Mouse (Mus musculus) MEL (cell line): ENCODE measurements around the gene 6820408C15Rik. TPM values are rescaled to one million over a fixed set of nuclear protein-coding genes. Genes with fewer than 3 reads are reported as not detected.

Experiments
- DNase-seq: peaks from one replicate; pipeline ENCODE4 v3.0.0; 2011; ENCODE audit warnings: low read depth, low spot score
- H3K27ac ChIP-seq: 2 replicates; pipeline ENCODE4 v1.5.1; 2012; ENCODE audit warnings: low read depth, mild to moderate bottlenecking, control low read depth, low read length, moderate library complexity; ENCODE audit not compliant: control insufficient read depth
- H3K27me3 ChIP-seq, 2 experiments: fragments of 150-350 bp in 1 of 2; sonication (generic) in 1 of 2; 2 replicates each; pipeline ENCODE4 v1.6.1; 2012; ENCODE audit warnings: low read length in 2 of 2, mild to moderate bottlenecking in 2 of 2, improper control_type of control experiment in 1 of 2, moderate library complexity in 1 of 2; ENCODE audit not compliant: insufficient read depth in 2 of 2, control insufficient read depth in 1 of 2
- H3K36me3 ChIP-seq, 2 experiments: 2 replicates each; pipeline ENCODE4 v1.6.1; 2012 to 2014; ENCODE audit warnings: low read length in 2 of 2, improper control_type of control experiment in 1 of 2, inconsistent platforms in 1 of 2, mild to moderate bottlenecking in 1 of 2; ENCODE audit not compliant: insufficient read depth in 2 of 2, control insufficient read depth in 1 of 2
- H3K4me1 ChIP-seq, 2 experiments: fragments of 150-350 bp in 1 of 2; sonication (generic) in 1 of 2; 2 replicates each; pipeline ENCODE4 v1.6.1; 2012; ENCODE audit warnings: low read length in 2 of 2, improper control_type of control experiment in 1 of 2, mild to moderate bottlenecking in 1 of 2; ENCODE audit not compliant: insufficient read depth in 2 of 2, control insufficient read depth in 1 of 2
- H3K4me3 ChIP-seq, 2 experiments: fragments of 150-350 bp in 1 of 2; sonication (generic) in 1 of 2; 2 replicates each; pipeline ENCODE4 v1.5.1; 2012; ENCODE audit warnings: low read depth in 2 of 2, low read length in 2 of 2, mild to moderate bottlenecking in 2 of 2, moderate library complexity in 2 of 2, control low read depth in 1 of 2, improper control_type of control experiment in 1 of 2; ENCODE audit not compliant: control insufficient read depth in 1 of 2, insufficient read depth in 1 of 2
- H3K79me2 ChIP-seq: 2 replicates; pipeline ENCODE4 v1.6.1; 2012; ENCODE audit warnings: mild to moderate bottlenecking, low read length, moderate library complexity; ENCODE audit not compliant: control insufficient read depth, poor library complexity, insufficient read depth
- H3K9ac ChIP-seq: 2 replicates; pipeline ENCODE4 v1.6.1; 2012; ENCODE audit warnings: low read depth, mild to moderate bottlenecking, control low read depth, low read length, moderate library complexity; ENCODE audit not compliant: control insufficient read depth, poor library complexity, severe bottlenecking
- H3K9me3 ChIP-seq: fragments of 150-350 bp; sonication (generic); replicated peaks from 2 replicates; pipeline ENCODE4 v1.6.1; 2012; ENCODE audit warnings: mild to moderate bottlenecking, low read length, improper control_type of control experiment, moderate library complexity; ENCODE audit not compliant: insufficient read depth
- BHLHE40 ChIP-seq: IDR thresholded peaks from 2 replicates; pipeline ENCODE4 v1.6.1; 2012; ENCODE audit warnings: low read depth, mild to moderate bottlenecking, inconsistent platforms, low read length, improper control_type of control experiment, borderline replicate concordance
- CHD1 ChIP-seq: IDR thresholded peaks from 2 replicates; pipeline ENCODE4 v1.6.1; 2012; ENCODE audit warnings: low read depth, mild to moderate bottlenecking, inconsistent platforms, low read length, improper control_type of control experiment
- CHD2 ChIP-seq: IDR thresholded peaks from 2 replicates; pipeline ENCODE4 v1.6.1; 2011; ENCODE audit warnings: low read length, improper control_type of control experiment
- E2F4 ChIP-seq: IDR thresholded peaks from 2 replicates; pipeline ENCODE4 v1.6.1; 2011; ENCODE audit warnings: low read depth, low read length, improper control_type of control experiment, borderline replicate concordance
- ELF1 ChIP-seq: IDR thresholded peaks from 2 replicates; pipeline ENCODE4 v1.6.1; 2014; ENCODE audit warnings: low read depth, mild to moderate bottlenecking, inconsistent platforms, low read length, improper control_type of control experiment, moderate library complexity
- ETS1 ChIP-seq: IDR thresholded peaks from 2 replicates; pipeline ENCODE4 v1.6.1; 2012; ENCODE audit warnings: low read depth, mild to moderate bottlenecking, inconsistent platforms, low read length, improper control_type of control experiment, moderate library complexity
- GABPA ChIP-seq: IDR thresholded peaks from 2 replicates; pipeline ENCODE4 v1.6.1; 2012; ENCODE audit warnings: low read depth, mild to moderate bottlenecking, inconsistent platforms, low read length, improper control_type of control experiment, moderate library complexity
- HCFC1 ChIP-seq: IDR thresholded peaks from 2 replicates; pipeline ENCODE4 v1.6.1; 2012; ENCODE audit warnings: low read depth, mild to moderate bottlenecking, inconsistent platforms, low read length, improper control_type of control experiment, moderate library complexity
- KAT2A ChIP-seq: conservative IDR thresholded peaks from 2 replicates; pipeline ENCODE4 v1.6.1; 2012; ENCODE audit warnings: low read depth, low read length, improper control_type of control experiment, inconsistent platforms
- MAFK ChIP-seq: IDR thresholded peaks from 2 replicates; pipeline ENCODE4 v1.6.1; 2011; ENCODE audit warnings: low read depth, mild to moderate bottlenecking, low read length, improper control_type of control experiment, borderline replicate concordance
- MAZ ChIP-seq: IDR thresholded peaks from 2 replicates; pipeline ENCODE4 v1.6.1; 2012; ENCODE audit warnings: low read depth, mild to moderate bottlenecking, inconsistent platforms, low read length, improper control_type of control experiment
- MEF2A ChIP-seq: IDR thresholded peaks from 2 replicates; pipeline ENCODE4 v1.6.1; 2014; ENCODE audit warnings: low read depth, mild to moderate bottlenecking, inconsistent platforms, low read length, improper control_type of control experiment; ENCODE audit not compliant: poor library complexity, insufficient replicate concordance, severe bottlenecking; ENCODE audit errors: extremely low read depth
- POLR2A ChIP-seq, 2 experiments: IDR thresholded peaks; 2 replicates each; pipeline ENCODE4 v1.6.1; 2011 to 2012; ENCODE audit warnings: low read length in 2 of 2, mild to moderate bottlenecking in 2 of 2, control low read depth in 1 of 2, improper control_type of control experiment in 1 of 2, low read depth in 1 of 2, moderate library complexity in 1 of 2; ENCODE audit not compliant: control insufficient read depth in 1 of 2, insufficient read depth in 1 of 2, poor library complexity in 1 of 2
- RCOR1 ChIP-seq: IDR thresholded peaks from 2 replicates; pipeline ENCODE4 v1.6.1; 2012; ENCODE audit warnings: low read depth, mild to moderate bottlenecking, inconsistent platforms, low read length, improper control_type of control experiment
- SIN3A ChIP-seq: IDR thresholded peaks from 2 replicates; pipeline ENCODE4 v1.6.1; 2012; ENCODE audit warnings: low read length, improper control_type of control experiment, inconsistent platforms
- SMC3 ChIP-seq: IDR thresholded peaks from 2 replicates; pipeline ENCODE4 v1.6.1; 2011; ENCODE audit warnings: low read depth, low read length, improper control_type of control experiment
- TBP ChIP-seq: IDR thresholded peaks from 2 replicates; pipeline ENCODE4 v1.8.0; 2011; ENCODE audit warnings: low read depth, low read length, improper control_type of control experiment
- UBTF ChIP-seq: IDR thresholded peaks from 2 replicates; pipeline ENCODE4 v1.6.1; 2012; ENCODE audit warnings: low read depth, mild to moderate bottlenecking, inconsistent platforms, low read length, improper control_type of control experiment, moderate library complexity, borderline replicate concordance; ENCODE audit not compliant: insufficient read depth
- polyA plus RNA-seq, 2 experiments: library from polyadenylated mRNA; stranded (reverse) in 1 of 2; unstranded in 1 of 2; fragments of >175 nt in 1 of 2; fragments of >200 nt in 1 of 2; gene quantifications; 2 replicates each; pipeline versions ENCODE4 v1.2.1 to v1.2.4; 2012; ENCODE audit warnings: low replicate concordance in 2 of 2, low read depth in 1 of 2; ENCODE audit not compliant: insufficient read length in 2 of 2, insufficient read depth in 1 of 2, missing spikeins in 1 of 2
- total RNA-seq: library from RNA; depleted of rRNA; stranded (reverse); fragments of 300-350 nt; gene quantifications from 2 replicates; pipeline ENCODE4 v1.2.3, GENCODE M21; 2012

6820408C15Rik gene
- total and polyA plus RNA-seq, 3 experiments, result 0.08 to 0.31 TPM; not detected in 1

- no peak for DNase-seq
- H3K4me1 ChIP-seq, result peaks cover 0 to 14% of the 10 kb centered on the region in 2 experiments; a peak in 3 of 4 replicates
Measured at GRCm38 (mm10) chr2:152409781-152410180, 5.6 kb upstream of the 6820408C15Rik start.

GRCm38 (mm10) chr2:152410971-152411371 lies 4.4 kb upstream of the 6820408C15Rik start:
- Histone ChIP-seq H3K36me3 (no peaks in the 10 kb centered on the region), H3K9me3 (no peaks in the 10 kb centered on the region), H3K9ac (no peak overlapping the region), H3K4me1 (peaks cover 0 to 7% of the 10 kb centered on the region in 2 experiments; a peak in 3 of 4 replicates), H3K27me3 (no peaks in the 10 kb centered on the region), H3K27ac (no peak overlapping the region), H3K4me3 (no peak overlapping the region), H3K79me2 (peaks cover 16% of the 10 kb centered on the region)
- TF ChIP-seq POLR2A (IDR thresholded peaks at IDR 0.05; ENCODE audit: control insufficient read depth in 1 of 2, insufficient read depth in 1 of 2, low read depth in 1 of 2, low read length in 2 of 2, poor library complexity in 1 of 2) (no peak), E2F4 (no peak), KAT2A (no peak), HCFC1 (no peak), TBP (no peak), SMC3 (no peak), SIN3A (no peak), CHD2 (no peak), ELF1 (no peak)
- no peak for DNase-seq

More at GRCm38 (mm10) chr2:152409781-152410180, 5.6 kb upstream of the 6820408C15Rik start:
- Histone ChIP-seq H3K36me3 (no peaks in the 10 kb centered on the region), H3K79me2 (peaks cover 12% of the 10 kb centered on the region), H3K9me3 (no peaks in the 10 kb centered on the region), H3K4me3 (no peak overlapping the region), H3K27me3 (no peaks in the 10 kb centered on the region), H3K9ac (no peak overlapping the region), H3K27ac (no peak overlapping the region)
- TF ChIP-seq POLR2A (IDR thresholded peaks at IDR 0.05; ENCODE audit: control insufficient read depth in 1 of 2, insufficient read depth in 1 of 2, low read depth in 1 of 2, low read length in 2 of 2, poor library complexity in 1 of 2) (no peak), SIN3A (no peak), SMC3 (no peak), UBTF (no peak), RCOR1 (no peak), CHD1 (no peak), MEF2A (no peak), GABPA (no peak), MAFK (no peak), ELF1 (no peak)

- no peak overlapping the region for H3K4me3 ChIP-seq
Measured at GRCm38 (mm10) chr2:152411471-152411870, 3.9 kb upstream of the 6820408C15Rik start.

More at GRCm38 (mm10) chr2:152411471-152411870, 3.9 kb upstream of the 6820408C15Rik start:
- no peak for DNase-seq
- Histone ChIP-seq H3K4me1 (peaks cover 0 to 5% of the 10 kb centered on the region in 2 experiments; a peak in 3 of 4 replicates), H3K79me2 (peaks cover 16% of the 10 kb centered on the region), H3K9me3 (no peaks in the 10 kb centered on the region), H3K27ac (no peak overlapping the region), H3K9ac (no peak overlapping the region), H3K36me3 (no peaks in the 10 kb centered on the region), H3K27me3 (no peaks in the 10 kb centered on the region)
- TF ChIP-seq BHLHE40 (no peak), HCFC1 (no peak), SIN3A (no peak), MAZ (no peak), SMC3 (no peak), UBTF (no peak), ETS1 (no peak), MEF2A (no peak)
